Mouse (Mus musculus) heart, adult 2 months (tissue): Measurements from ENCODE around the gene Chd3. TPM values are rescaled to one million over a fixed set of nuclear protein-coding genes. Genes with fewer than 3 reads are reported as not detected.

Experiments used
- DNase-seq, 2 experiments: peaks; one replicate each; pipeline ENCODE4 v3.0.0; 2021
- H3K27ac ChIP-seq: fragments of 200-600 bp; 2 replicates; pipeline ENCODE4 v1.8.1; 2022
- H3K27me3 ChIP-seq: fragments of 200-500 bp; 2 replicates; pipeline ENCODE4 v1.6.1; 2012; ENCODE audit warnings: mild to moderate bottlenecking, low read length, inconsistent platforms, mixed read lengths; ENCODE audit not compliant: control insufficient read depth, insufficient read depth
- H3K36me3 ChIP-seq: fragments of 200-500 bp; 2 replicates; pipeline ENCODE4 v1.6.1; 2012; ENCODE audit warnings: low read length, inconsistent platforms; ENCODE audit not compliant: control insufficient read depth, insufficient read depth
- H3K4me1 ChIP-seq: fragments of 200-500 bp; 2 replicates; pipeline ENCODE4 v1.6.1; 2011; ENCODE audit warnings: low read length; ENCODE audit not compliant: control insufficient read depth, insufficient read depth
- H3K4me3 ChIP-seq: fragments of 200-600 bp; 2 replicates; pipeline ENCODE4 v1.8.1; 2022
- H3K79me2 ChIP-seq: fragments of 200-500 bp; replicated peaks from 2 replicates; pipeline ENCODE4 v1.6.1; 2012; ENCODE audit warnings: mild to moderate bottlenecking, inconsistent platforms, low read length, moderate library complexity, mixed read lengths; ENCODE audit not compliant: control insufficient read depth, insufficient read depth
- H3K9ac ChIP-seq: fragments of 200-500 bp; 2 replicates; pipeline ENCODE4 v1.6.1; 2012; ENCODE audit warnings: low read depth, mild to moderate bottlenecking, control low read depth, inconsistent platforms, low read length, mixed read lengths
- CTCF ChIP-seq: fragments of 200-600 bp; IDR thresholded peaks from 2 replicates; pipeline ENCODE4 v1.8.1; 2022; ENCODE audit warnings: antibody characterized with exemption, mild to moderate bottlenecking, moderate library complexity
- EP300 ChIP-seq: fragments of 200-500 bp; IDR thresholded peaks from 2 replicates; pipeline ENCODE4 v1.6.1; 2011; ENCODE audit warnings: low read depth, low read length, control low read depth; ENCODE audit not compliant: insufficient read depth
- POLR2A ChIP-seq: fragments of 200-500 bp; IDR thresholded peaks from 2 replicates; pipeline ENCODE4 v1.6.1; 2011; ENCODE audit warnings: mild to moderate bottlenecking, low read depth, low read length, control low read depth; ENCODE audit not compliant: insufficient read depth
- WGBS: fragments of 180-500 bp; shearing (Covaris S2); methylation state at CpG from one replicate; pipeline ENCODE4 v1.1.7; 2018; 5-methylcytosine and 5-hydroxymethylcytosine counted together
- intact Hi-C: fragments of 180-260 bp; cut with DNase I; formaldehyde crosslinking; loops from one replicate; pipeline ENCODE4 v1.15.1; 2025
- polyA plus RNA-seq: library from polyadenylated mRNA; depleted of rRNA; stranded (reverse); fragments of >200 nt; gene quantifications from 2 replicates; pipeline ENCODE4 v1.2.3, GENCODE M21; 2012
- total RNA-seq, 2 experiments: library from RNA; stranded (reverse); gene quantifications; 2 replicates each; pipeline ENCODE4 v1.2.3; 2021

The Chd3 gene
- total and polyA plus RNA-seq, 3 experiments, result 18.3 to 22.2 (median 20.2) TPM

- WGBS, result 50% methylated on average over 3 of the region's 3 CpGs
- no peak overlapping the region for H3K4me3 ChIP-seq
- H3K27ac ChIP-seq, result no peak overlapping the region
- intact Hi-C loops, result no loop called here
- no peak for TF ChIP-seq EP300
- TF ChIP-seq CTCF, result no peak
- TF ChIP-seq POLR2A, result no peak
- no peak overlapping the region for H3K9ac ChIP-seq
- H3K36me3 ChIP-seq, result no peaks in the 10 kb centered on the region
- no peak for DNase-seq
- no peaks in the 10 kb centered on the region for H3K79me2 ChIP-seq
- H3K27me3 ChIP-seq, result no peaks in the 10 kb centered on the region
- no peaks in the 10 kb centered on the region for H3K4me1 ChIP-seq
These were observed 8.6 kb upstream of the Chd3 start for GRCm38 (mm10) chr11:69377766-69378165.

GRCm38 (mm10) chr11:69375646-69376045, 6.4 kb upstream of the Chd3 start:
- intact Hi-C loops, result no loop called here
- TF ChIP-seq CTCF (no peak), POLR2A (no peak), EP300 (no peak)
- 91% methylated on average over 4 of the region's 4 CpGs for WGBS

GRCm38 (mm10) chr11:69373223-69373965, 4.2 kb upstream of the Chd3 start:
- 91% methylated on average over 16 of the region's 16 CpGs for WGBS

More at GRCm38 (mm10) chr11:69375646-69376045, 6.4 kb upstream of the Chd3 start:
- no peak for DNase-seq
- Histone ChIP-seq H3K79me2 (no peaks in the 10 kb centered on the region), H3K27me3 (no peaks in the 10 kb centered on the region), H3K4me3 (no peak overlapping the region), H3K4me1 (no peaks in the 10 kb centered on the region), H3K36me3 (no peaks in the 10 kb centered on the region), H3K27ac (no peak overlapping the region), H3K9ac (no peak overlapping the region)

GRCm38 (mm10) chr11:69372780-69373170, 3.6 kb upstream of the Chd3 start:
- Histone ChIP-seq H3K27me3 (no peaks in the 10 kb centered on the region), H3K27ac (no peak overlapping the region), H3K79me2 (no peaks in the 10 kb centered on the region), H3K4me3 (no peak overlapping the region), H3K36me3 (no peaks in the 10 kb centered on the region), H3K4me1 (peaks cover 2% of the 10 kb centered on the region), H3K9ac (no peak overlapping the region)
- WGBS, result 62% methylated on average over 3 of the region's 3 CpGs
- intact Hi-C loops, result no loop called here
- TF ChIP-seq CTCF (peak; percentile 62), POLR2A (no peak)
- no peak for DNase-seq

More at GRCm38 (mm10) chr11:69373223-69373965, 4.2 kb upstream of the Chd3 start:
- Histone ChIP-seq H3K9ac (no peak overlapping the region), H3K27me3 (no peaks in the 10 kb centered on the region), H3K27ac (no peak overlapping the region), H3K36me3 (no peaks in the 10 kb centered on the region), H3K79me2 (no peaks in the 10 kb centered on the region), H3K4me1 (no peaks in the 10 kb centered on the region), H3K4me3 (no peak overlapping the region)
- DNase-seq, result no peak
- intact Hi-C loops, result no loop called here
- no peak for TF ChIP-seq POLR2A
- TF ChIP-seq CTCF, result no peak
- TF ChIP-seq EP300, result no peak

- no peak overlapping the region for H3K9ac ChIP-seq
- intact Hi-C loops, result no loop called here
- H3K79me2 ChIP-seq, result no peaks in the 10 kb centered on the region
- no peak for DNase-seq
- H3K27ac ChIP-seq, result no peak overlapping the region
- WGBS, result 39% methylated on average over 12 of the region's 12 CpGs
- H3K4me1 ChIP-seq, result peaks cover 3% of the 10 kb centered on the region
- TF ChIP-seq CTCF (no peak), EP300 (no peak), POLR2A (no peak)
- H3K27me3 ChIP-seq, result no peaks in the 10 kb centered on the region
- no peaks in the 10 kb centered on the region for H3K36me3 ChIP-seq
- no peak overlapping the region for H3K4me3 ChIP-seq
These were observed 3.0 kb upstream of the Chd3 start for GRCm38 (mm10) chr11:69372056-69372779.

- intact Hi-C loops, result no loop called here
- H3K27me3 ChIP-seq, result no peaks in the 10 kb centered on the region
- WGBS, result 78% methylated on average over 12 of the region's 12 CpGs
- peaks cover 3% of the 10 kb centered on the region for H3K4me1 ChIP-seq
- H3K79me2 ChIP-seq, result no peaks in the 10 kb centered on the region
- no peak overlapping the region for H3K4me3 ChIP-seq
- no peak overlapping the region for H3K27ac ChIP-seq
- no peaks in the 10 kb centered on the region for H3K36me3 ChIP-seq
- TF ChIP-seq CTCF, result no peak
- no peak for TF ChIP-seq EP300
- TF ChIP-seq POLR2A, result no peak
- DNase-seq, result no peak
- no peak overlapping the region for H3K9ac ChIP-seq
These were observed 2.4 kb upstream of the Chd3 start for GRCm38 (mm10) chr11:69371601-69372000.
